Mouse (Mus musculus): ENCODE measurements around the gene 1600014C23Rik. TPM values are rescaled to one million over a fixed set of nuclear protein-coding genes. Genes with fewer than 3 reads are reported as not detected.

1600014C23Rik gene
- total RNA-seq, 4 experiments from 2014 or later: 0.56 to 1.2 (median 0.94) TPM

- DNase-seq (ENCODE audit: low spot score): no peak
These were observed 43.6 kb downstream of the 1600014C23Rik start for GRCm38 (mm10) chr17:45690044-45690443.

- no peak for DNase-seq (ENCODE audit: low spot score)
These were observed 44.5 kb downstream of the 1600014C23Rik start for GRCm38 (mm10) chr17:45689120-45689519.

GRCm38 (mm10) chr17:45686716-45687115 is 46.9 kb downstream of the 1600014C23Rik start, which contains the start of gene Tmem63b:
TSS of gene Tmem63b (minus strand) at chr17:45686905.
- no peak for DNase-seq (ENCODE audit: low spot score)

GRCm38 (mm10) chr17:45686093-45686619 is 47.5 kb downstream of the 1600014C23Rik start, which contains the start of gene Mrpl14:
TSS of gene Mrpl14 (plus strand) at chr17:45686322.
- peak; percentile 83 for DNase-seq (ENCODE audit: low spot score)

- peak; percentile 33 for DNase-seq (ENCODE audit: low spot score)
These were observed 48.2 kb downstream of the 1600014C23Rik start for GRCm38 (mm10) chr17:45685171-45686092.

GRCm38 (mm10) chr17:45684667-45685131 is 48.9 kb downstream of the 1600014C23Rik start:
- DNase-seq (ENCODE audit: low spot score): no peak

Other genes with a start within 250 kb of the 1600014C23Rik start
- gene Aars2, start 227.0 kb downstream of the 1600014C23Rik start, total RNA-seq (2022): 10 to 100 TPM; 18.7 to 21.1 (median 19.9) TPM
- gene Tcte1, start 210.4 kb downstream of the 1600014C23Rik start, total RNA-seq (2022): not detected
- gene Tmem151b, start 184.2 kb downstream of the 1600014C23Rik start, total RNA-seq (2022): under 1 TPM in 1 of 4 experiments, not detected in 3; 0.09 TPM
- 1 to 10 TPM in 3 of 4 experiments, under 1 TPM in 1; 0.65 to 1.5 (median 1.3) TPM for gene Nfkbie, start 178.1 kb downstream of the 1600014C23Rik start, total RNA-seq (2022)
- gene Slc35b2, start 170.0 kb downstream of the 1600014C23Rik start, total RNA-seq (2022): 10 to 100 TPM; 23.1 to 27.9 (median 25.3) TPM
- 1,000 to 10,000 TPM; 1,121 to 1,613 (median 1,357) TPM for gene Hsp90ab1, start 160.6 kb downstream of the 1600014C23Rik start, total RNA-seq (2022)
- 10 to 100 TPM; 58.9 to 70.8 (median 66.9) TPM for gene Slc29a1, start 134.2 kb downstream of the 1600014C23Rik start, total RNA-seq (2022)
- not detected for gene Mymx, start 131.7 kb downstream of the 1600014C23Rik start, total RNA-seq (2022)
- under 1 TPM in 1 of 4 experiments, not detected in 3; 0.97 TPM for gene Capn11, start 74.5 kb downstream of the 1600014C23Rik start, total RNA-seq (2022)
- gene Mrpl14, start 47.5 kb downstream of the 1600014C23Rik start, total RNA-seq (2022): 100 to 1,000 TPM; 163 to 174 (median 168) TPM
- gene Tmem63b, start 46.9 kb downstream of the 1600014C23Rik start, total RNA-seq (2022): 10 to 100 TPM; 91.5 to 96.4 (median 93.2) TPM